Mouse (Mus musculus): Measurements from ENCODE around the gene Gm20683. TPM values are rescaled to one million over a fixed set of nuclear protein-coding genes. Genes with fewer than 3 reads are reported as not detected.

Gene Gm20683
- polyA plus RNA-seq, 1 experiment from 2014 or later = 3.0 TPM

Small RNA genes lying within 50 kb of the gene (microRNA-seq; reads per million reads assigned to microRNA genes)
- gene Mir3082 = not detected

Other genes starting within 250 kb of the Gm20683 start
- 0.99 and 1.1 TPM in 2 replicates for gene Gng13, start 124.6 kb downstream of the Gm20683 start, polyA plus RNA-seq (2015; fragmentation: Nextera tagmentation; extraction: Ambion mirVana)
- 31.0 and 38.4 TPM in 2 replicates for gene Chtf18, start 114.3 kb downstream of the Gm20683 start, polyA plus RNA-seq (2015; fragmentation: Nextera tagmentation; extraction: Ambion mirVana)
- gene Rpusd1, start 114.1 kb downstream of the Gm20683 start, polyA plus RNA-seq (2015; fragmentation: Nextera tagmentation; extraction: Ambion mirVana) = 19.3 and 20.7 TPM in 2 replicates
- gene Mslnl, start 105.7 kb downstream of the Gm20683 start, polyA plus RNA-seq (2015; fragmentation: Nextera tagmentation; extraction: Ambion mirVana) = 0.08 TPM in 1 of 2 replicates, not detected in the other
- 5.6 and 6.3 TPM in 2 replicates for gene Msln, start 87.4 kb downstream of the Gm20683 start, polyA plus RNA-seq (2015; fragmentation: Nextera tagmentation; extraction: Ambion mirVana)
- gene Narfl, start 68.0 kb downstream of the Gm20683 start, polyA plus RNA-seq (2015; fragmentation: Nextera tagmentation; extraction: Ambion mirVana) = 30.6 and 31.8 TPM in 2 replicates
- 63.0 and 74.8 TPM in 2 replicates for gene Haghl, start 56.1 kb downstream of the Gm20683 start, polyA plus RNA-seq (2015; fragmentation: Nextera tagmentation; extraction: Ambion mirVana)
- gene Ccdc78, start 55.2 kb downstream of the Gm20683 start, polyA plus RNA-seq (2015; fragmentation: Nextera tagmentation; extraction: Ambion mirVana) = 0.23 and 0.29 TPM in 2 replicates
- 91.7 and 101 TPM in 2 replicates for gene Fam173a, start 48.9 kb downstream of the Gm20683 start, polyA plus RNA-seq (2015; fragmentation: Nextera tagmentation; extraction: Ambion mirVana)
- not detected in 2 replicates for gene AC134908.4, start 46.1 kb downstream of the Gm20683 start, polyA plus RNA-seq (2015; fragmentation: Nextera tagmentation; extraction: Ambion mirVana)
- 53.5 and 58.5 TPM in 2 replicates for gene Metrn, start 44.6 kb downstream of the Gm20683 start, polyA plus RNA-seq (2015; fragmentation: Nextera tagmentation; extraction: Ambion mirVana)
- gene Fbxl16, start 32.7 kb downstream of the Gm20683 start, polyA plus RNA-seq (2015; fragmentation: Nextera tagmentation; extraction: Ambion mirVana) = 1.5 and 2.2 TPM in 2 replicates
- 28.1 and 31.8 TPM in 2 replicates for gene Wdr24, start 18.1 kb downstream of the Gm20683 start, polyA plus RNA-seq (2015; fragmentation: Nextera tagmentation; extraction: Ambion mirVana)
- 56.2 and 61.4 TPM in 2 replicates for gene Jmjd8, start 12.9 kb downstream of the Gm20683 start, polyA plus RNA-seq (2015; fragmentation: Nextera tagmentation; extraction: Ambion mirVana)
- 336 and 362 TPM in 2 replicates for gene Stub1, start 8.4 kb downstream of the Gm20683 start, polyA plus RNA-seq (2015; fragmentation: Nextera tagmentation; extraction: Ambion mirVana)
- gene Rhbdl1, start 4.5 kb downstream of the Gm20683 start, polyA plus RNA-seq (2015; fragmentation: Nextera tagmentation; extraction: Ambion mirVana) = 2.8 and 3.8 TPM in 2 replicates
- gene Rhot2, start 3.1 kb upstream of the Gm20683 start, polyA plus RNA-seq (2015; fragmentation: Nextera tagmentation; extraction: Ambion mirVana) = 26.8 and 29.0 TPM in 2 replicates
- gene Wdr90, start 19.7 kb upstream of the Gm20683 start, polyA plus RNA-seq (2015; fragmentation: Nextera tagmentation; extraction: Ambion mirVana) = 31.2 and 35.6 TPM in 2 replicates
- gene Mcrip2, start 27.0 kb upstream of the Gm20683 start, polyA plus RNA-seq (2015; fragmentation: Nextera tagmentation; extraction: Ambion mirVana) = 54.9 and 55.1 TPM in 2 replicates
- 78.7 and 81.5 TPM in 2 replicates for gene Mettl26, start 33.3 kb upstream of the Gm20683 start, polyA plus RNA-seq (2015; fragmentation: Nextera tagmentation; extraction: Ambion mirVana)
- gene Wfikkn1, start 39.1 kb upstream of the Gm20683 start, polyA plus RNA-seq (2015; fragmentation: Nextera tagmentation; extraction: Ambion mirVana) = 0.49 and 0.56 TPM in 2 replicates
- gene Rab40c, start 78.0 kb upstream of the Gm20683 start, polyA plus RNA-seq (2015; fragmentation: Nextera tagmentation; extraction: Ambion mirVana) = 27.8 and 30.9 TPM in 2 replicates
- gene Pigq, start 103.2 kb upstream of the Gm20683 start, polyA plus RNA-seq (2015; fragmentation: Nextera tagmentation; extraction: Ambion mirVana) = 72.2 and 76.4 TPM in 2 replicates
- 1.5 TPM in 2 replicates for gene Nhlrc4, start 103.2 kb upstream of the Gm20683 start, polyA plus RNA-seq (2015; fragmentation: Nextera tagmentation; extraction: Ambion mirVana)
- 5.4 and 5.7 TPM in 2 replicates for gene A930017K11Rik, start 110.8 kb upstream of the Gm20683 start, polyA plus RNA-seq (2015; fragmentation: Nextera tagmentation; extraction: Ambion mirVana)
- 22.7 and 31.6 TPM in 2 replicates for gene Capn15, start 144.0 kb upstream of the Gm20683 start, polyA plus RNA-seq (2015; fragmentation: Nextera tagmentation; extraction: Ambion mirVana)
- gene Rab11fip3, start 227.8 kb upstream of the Gm20683 start, polyA plus RNA-seq (2015; fragmentation: Nextera tagmentation; extraction: Ambion mirVana) = 29.1 and 30.2 TPM in 2 replicates
- gene Decr2, start 248.6 kb upstream of the Gm20683 start, polyA plus RNA-seq (2015; fragmentation: Nextera tagmentation; extraction: Ambion mirVana) = 42.9 and 45.7 TPM in 2 replicates